Mouse (Mus musculus) stomach, embryonic 15.5 days (tissue): ENCODE measurements around the gene Lipf. TPM values are rescaled to one million over a fixed set of nuclear protein-coding genes. Genes with fewer than 3 reads are reported as not detected.
A peak's percentile ranks its signal among the peaks of the same experiment; 100 is the strongest.

Source experiments
- ATAC-seq: fragments of 200-750 bp; cut with Nextera tagmentation; 2 replicates; pipeline ENCODE4 v1.8.0; 2017; ENCODE audit warnings: low read depth, moderate number of reproducible peaks, moderate TSS enrichment; ENCODE audit not compliant: insufficient read depth, low FRiP score
- H3K27ac ChIP-seq: fragments of 300-500 bp; sonication (generic); 2 replicates; pipeline ENCODE4 v1.5.1; 2015; ENCODE audit warnings: mild to moderate bottlenecking, inconsistent platforms
- H3K27me3 ChIP-seq: fragments of 300-500 bp; sonication (generic); replicated peaks from 2 replicates; pipeline ENCODE4 v1.6.1; 2015; ENCODE audit warnings: inconsistent platforms
- H3K36me3 ChIP-seq: fragments of 300-500 bp; sonication (generic); 2 replicates; pipeline ENCODE4 v1.6.1; 2015; ENCODE audit warnings: inconsistent platforms
- H3K4me1 ChIP-seq: fragments of 300-500 bp; sonication (generic); 2 replicates; pipeline ENCODE4 v1.6.1; 2015; ENCODE audit warnings: inconsistent platforms
- H3K4me2 ChIP-seq: fragments of 300-500 bp; sonication (generic); 2 replicates; pipeline ENCODE4 v1.6.1; 2015; ENCODE audit warnings: mild to moderate bottlenecking, inconsistent platforms
- H3K4me3 ChIP-seq: fragments of 300-500 bp; sonication (generic); replicated peaks from 2 replicates; pipeline ENCODE4 v1.5.1; 2015; ENCODE audit warnings: inconsistent platforms
- H3K9ac ChIP-seq: fragments of 300-500 bp; sonication (generic); 2 replicates; pipeline ENCODE4 v1.6.1; 2015; ENCODE audit warnings: inconsistent platforms
- H3K9me3 ChIP-seq: fragments of 300-500 bp; sonication (generic); 2 replicates; pipeline ENCODE4 v1.6.1; 2016; ENCODE audit warnings: inconsistent platforms
- WGBS: fragments of 180-500 bp; shearing (Covaris S2); methylation state at CpG from one replicate; pipeline ENCODE4 v1.1.7; 2015; 5-methylcytosine and 5-hydroxymethylcytosine counted together
- polyA plus RNA-seq: library from polyadenylated mRNA; unstranded; fragments of >200 nt; fragmentation: Nextera tagmentation; extraction: Ambion mirVana; gene quantifications from 2 replicates; pipeline ENCODE4 v1.2.1, GENCODE M21; 2015

Gene Lipf
- polyA plus RNA-seq = not detected in 2 replicates

GRCm38 (mm10) chr19:33960887-33961286 lies at the start of gene Lipf:
Lipf (plus strand) TSS chr19:33961187.
- Histone ChIP-seq H3K9ac (no peak within 1 kb of the TSS), H3K4me2 (no peak within 1 kb of the TSS), H3K4me1 (no peaks in the 10 kb centered on the region), H3K36me3 (no peaks in the 10 kb centered on the region), H3K4me3 (no peak within 1 kb of the TSS), H3K9me3 (no peaks in the 10 kb centered on the region), H3K27me3 (no peaks in the 10 kb centered on the region), H3K27ac (no peak within 1 kb of the TSS)
- no peak for ATAC-seq

GRCm38 (mm10) chr19:33924099-33924498 lies 36.9 kb upstream of the Lipf start:
- ATAC-seq = no peak
- Histone ChIP-seq H3K4me1 (no peaks in the 10 kb centered on the region), H3K27ac (no peak overlapping the region), H3K9me3 (no peaks in the 10 kb centered on the region), H3K9ac (no peak overlapping the region), H3K36me3 (no peaks in the 10 kb centered on the region), H3K27me3 (no peaks in the 10 kb centered on the region), H3K4me3 (no peak overlapping the region), H3K4me2 (no peak overlapping the region)

- no peaks in the 10 kb centered on the region for H3K27me3 ChIP-seq
- 49% methylated on average over 3 of the region's 3 CpGs for WGBS
- H3K27ac ChIP-seq = no peak overlapping the region
- H3K9ac ChIP-seq = no peak overlapping the region
- H3K4me3 ChIP-seq = no peak overlapping the region
- H3K36me3 ChIP-seq = no peaks in the 10 kb centered on the region
- no peak for ATAC-seq
- H3K4me1 ChIP-seq = no peaks in the 10 kb centered on the region
- no peak overlapping the region for H3K4me2 ChIP-seq
- no peaks in the 10 kb centered on the region for H3K9me3 ChIP-seq
These were observed 18.0 kb downstream of the Lipf start for GRCm38 (mm10) chr19:33979007-33979406.

GRCm38 (mm10) chr19:33983043-33983442 lies 22.1 kb downstream of the Lipf start:
- Histone ChIP-seq H3K4me2 (no peak overlapping the region), H3K36me3 (no peaks in the 10 kb centered on the region), H3K27ac (no peak overlapping the region), H3K9ac (no peak overlapping the region), H3K4me3 (no peak overlapping the region), H3K9me3 (no peaks in the 10 kb centered on the region), H3K27me3 (no peaks in the 10 kb centered on the region), H3K4me1 (no peaks in the 10 kb centered on the region)
- ATAC-seq = no peak
- WGBS = 53% methylated on average over 3 of the region's 3 CpGs

GRCm38 (mm10) chr19:34008002-34008401 lies 47.0 kb downstream of the Lipf start, which contains the start of gene Lipk:
Lipk (plus strand) TSS chr19:34008290.
- H3K27me3 ChIP-seq = no peaks in the 10 kb centered on the region
- H3K36me3 ChIP-seq = no peaks in the 10 kb centered on the region
- H3K4me3 ChIP-seq = no peak within 1 kb of the TSS
- no peak within 1 kb of the TSS for H3K9ac ChIP-seq
- no peak for ATAC-seq
- H3K9me3 ChIP-seq = no peaks in the 10 kb centered on the region
- H3K4me1 ChIP-seq = no peaks in the 10 kb centered on the region
- H3K27ac ChIP-seq = no peak within 1 kb of the TSS
- no peak within 1 kb of the TSS for H3K4me2 ChIP-seq
- WGBS = 82% methylated on average over 6 of the region's 6 CpGs

GRCm38 (mm10) chr19:34021440-34022172 lies 60.6 kb downstream of the Lipf start:
- peak; percentile 53; the same call in 1 of the 2 replicates for ATAC-seq

GRCm38 (mm10) chr19:34022759-34023158 lies 61.8 kb downstream of the Lipf start:
- Histone ChIP-seq H3K27ac (no peak overlapping the region), H3K27me3 (no peaks in the 10 kb centered on the region), H3K9ac (no peak overlapping the region), H3K36me3 (no peaks in the 10 kb centered on the region), H3K4me3 (no peak overlapping the region), H3K4me1 (no peaks in the 10 kb centered on the region), H3K4me2 (no peak overlapping the region), H3K9me3 (no peaks in the 10 kb centered on the region)
- WGBS = 48% methylated on average over 3 of the region's 3 CpGs
- ATAC-seq = no peak

More at GRCm38 (mm10) chr19:34021440-34022172, 60.6 kb downstream of the Lipf start:
- Histone ChIP-seq H3K4me3 (no peak overlapping the region), H3K9me3 (no peaks in the 10 kb centered on the region), H3K9ac (no peak overlapping the region), H3K4me2 (no peak overlapping the region), H3K4me1 (no peaks in the 10 kb centered on the region), H3K27me3 (no peaks in the 10 kb centered on the region), H3K27ac (peak overlapping the region; percentile 23; the same call in 1 of the 2 replicates), H3K36me3 (no peaks in the 10 kb centered on the region)
- 79% methylated on average over 11 of the region's 11 CpGs for WGBS

Other genes starting within 250 kb of the Lipf start
- 0.24 and 0.58 TPM in 2 replicates for gene Lipo2, start 209.8 kb upstream of the Lipf start, polyA plus RNA-seq
- 13.8 and 14.5 TPM in 2 replicates for gene Lipo3, start 199.2 kb upstream of the Lipf start, polyA plus RNA-seq
- not detected in 2 replicates for gene Lipo1, start 173.7 kb upstream of the Lipf start, polyA plus RNA-seq
- 0.06 and 0.48 TPM in 2 replicates for gene Lipk, start 47.1 kb downstream of the Lipf start, polyA plus RNA-seq
- gene Lipn, start 106.2 kb downstream of the Lipf start, polyA plus RNA-seq = 0.14 TPM in 1 of 2 replicates, not detected in the other
- 0.31 and 0.91 TPM in 2 replicates for gene Lipm, start 139.7 kb downstream of the Lipf start, polyA plus RNA-seq
- 5.0 and 5.9 TPM in 2 replicates for gene Ankrd22, start 204.9 kb downstream of the Lipf start, polyA plus RNA-seq
- gene Stambpl1, start 231.0 kb downstream of the Lipf start, polyA plus RNA-seq = 11.6 and 12.2 TPM in 2 replicates